Mouse (Mus musculus) megakaryocyte progenitor cell, adult 5-6 weeks (primary cell): ENCODE results near the gene Cyp2b13. TPM values are rescaled to one million over a fixed set of nuclear protein-coding genes. Genes with fewer than 3 reads are reported as not detected.
A peak's percentile ranks its signal among the peaks of the same experiment; 100 is the strongest.
"Not testable (repeated sequence)": the region's sequence is repeated elsewhere in the genome, so short reads cannot be mapped to it uniquely, and the experiment has no call there.

Experiments
- ATAC-seq: replicated peaks from 2 replicates; pipeline ENCODE4 v1.8.0; 2016; ENCODE audit warnings: mild to moderate bottlenecking, moderate TSS enrichment, inconsistent platforms; ENCODE audit not compliant: poor library complexity
- total RNA-seq, 2 experiments: library from RNA; stranded (forward) in 1 of 2; stranded (reverse) in 1 of 2; fragments of 157-497, 149-512 nt in 1 of 2; fragments of 200-1000 nt in 1 of 2; gene quantifications; 2 replicates each; pipeline versions ENCODE4 v1.2.3 to v1.2.4; 2015 to 2017

Cyp2b13 gene
- total RNA-seq (2015) (not detected in 2 replicates), total RNA-seq (2017) (not detected in 2 replicates)

- not testable (repeated sequence) for ATAC-seq
Observed at GRCm38 (mm10) chr7:26061197-26061596, at the start of gene Cyp2b13. Gene Cyp2b13 (plus strand): TSS chr7:26061497.

GRCm38 (mm10) chr7:26019814-26020332 lies 41.4 kb upstream of the Cyp2b13 start:
- not testable (repeated sequence) for ATAC-seq

DNA sequence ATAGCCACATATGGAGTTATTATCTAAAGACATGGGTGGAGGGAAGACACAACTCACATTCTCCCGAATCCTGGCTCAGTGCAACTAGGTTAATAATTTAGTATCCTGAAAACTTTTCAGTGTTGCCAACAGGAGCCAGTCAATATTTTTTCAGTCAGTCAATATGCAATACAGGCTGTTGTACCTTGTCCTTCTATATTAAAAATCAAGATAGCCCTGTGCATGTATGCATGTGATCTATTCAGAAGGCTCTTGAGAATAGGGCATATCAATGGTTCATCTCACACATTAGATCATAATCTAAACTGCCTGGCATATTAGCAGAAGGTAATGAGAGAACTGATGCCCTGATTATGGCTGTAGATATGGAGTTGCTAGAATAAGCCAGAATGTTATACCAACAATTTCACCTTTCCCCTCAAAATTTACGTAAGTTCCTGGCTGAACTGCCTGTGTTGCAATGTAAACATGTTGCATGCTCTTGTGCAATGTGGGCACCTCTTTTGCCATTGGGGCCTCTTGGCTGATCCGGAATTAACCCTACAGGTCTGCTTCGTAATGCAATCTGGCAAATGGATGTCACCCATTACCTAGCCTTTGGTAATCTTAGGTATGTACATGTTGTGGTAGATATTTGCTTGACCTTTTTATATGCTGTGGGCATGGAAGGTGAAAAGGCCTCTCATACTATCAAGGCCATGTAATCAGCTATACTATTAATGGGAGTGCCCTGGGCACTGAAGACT lies 6.2 kb upstream of the Cyp2b13 start:
- ATAC-seq, result peak; percentile 57

- peak; percentile 66; the same call in 1 of the 2 replicates for ATAC-seq
Observed at GRCm38 (mm10) chr7:26071677-26072076, 10.4 kb downstream of the Cyp2b13 start.

DNA sequence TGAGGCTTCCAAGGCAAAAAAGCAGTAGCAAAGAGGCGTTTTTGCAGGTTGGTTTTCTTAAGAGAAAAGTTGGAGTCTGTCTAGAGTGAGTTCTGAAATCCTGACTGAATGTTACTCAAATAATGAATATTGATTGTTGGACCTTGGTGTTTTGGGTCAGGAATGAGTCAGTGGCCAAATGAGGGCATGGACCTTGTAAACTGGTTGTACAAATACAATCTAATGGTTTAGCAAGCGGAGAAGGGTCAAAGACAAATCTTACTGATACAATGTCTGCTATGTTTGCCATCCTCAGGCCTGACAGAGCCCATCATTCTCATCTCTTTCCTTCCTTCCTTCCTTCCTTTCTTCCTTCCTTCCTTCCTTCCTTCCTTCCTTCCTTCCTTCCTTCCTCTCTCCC lies 21.3 kb downstream of the Cyp2b13 start:
- no peak for ATAC-seq

GRCm38 (mm10) chr7:26087391-26087790 lies 26.1 kb downstream of the Cyp2b13 start:
- ATAC-seq, result no peak

DNA sequence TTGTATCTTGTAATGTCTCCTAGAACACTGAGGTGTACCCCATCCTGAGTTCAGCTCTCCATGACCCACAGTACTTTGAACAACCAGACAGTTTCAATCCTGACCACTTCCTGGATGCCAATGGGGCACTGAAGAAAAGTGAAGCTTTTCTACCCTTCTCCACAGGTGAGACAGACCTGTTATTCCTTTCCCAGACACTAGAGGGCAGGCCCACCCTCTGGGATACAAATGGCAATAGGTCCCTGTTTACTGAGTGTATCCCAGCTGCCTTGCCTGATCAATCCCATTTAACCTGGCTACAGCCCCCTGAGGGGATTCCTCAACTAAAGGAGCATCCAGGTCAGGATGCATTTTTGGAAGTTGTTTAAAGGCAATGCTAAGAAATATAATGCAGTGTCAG lies 27.3 kb downstream of the Cyp2b13 start:
- not testable (repeated sequence) for ATAC-seq

GRCm38 (mm10) chr7:26139623-26140022 lies 78.3 kb downstream of the Cyp2b13 start:
- not testable (repeated sequence) for ATAC-seq

DNA sequence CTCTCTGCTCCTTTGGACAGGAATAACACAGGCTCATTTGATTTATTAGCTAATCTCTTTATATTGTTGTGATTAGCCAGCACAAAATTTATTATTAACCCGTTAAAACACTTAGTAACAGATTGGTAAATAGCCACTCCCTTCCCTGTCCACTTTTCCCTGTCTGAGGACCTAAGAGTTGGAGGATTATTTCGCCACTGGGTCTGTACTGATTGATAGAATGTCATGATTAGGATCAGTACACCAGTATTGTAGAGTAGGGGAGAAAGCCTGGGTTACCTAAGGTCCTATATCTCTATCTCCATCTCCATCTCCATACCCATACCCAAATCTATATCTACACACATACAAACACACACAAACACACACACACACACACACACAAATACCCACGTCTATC lies 82.4 kb downstream of the Cyp2b13 start:
- not testable (repeated sequence) for ATAC-seq

Other genes starting within 250 kb of the Cyp2b13 start
- gene Cyp2s1, start 244.6 kb upstream of the Cyp2b13 start, total RNA-seq (2015), result 0.17 TPM in 1 of 2 replicates, not detected in the other
- gene Cyp2s1, start 244.6 kb upstream of the Cyp2b13 start, total RNA-seq (2017), result not detected in 2 replicates
- gene Cyp2b10, start 163.9 kb upstream of the Cyp2b13 start, total RNA-seq (2015), result not detected in 2 replicates
- not detected in 2 replicates for gene Cyp2b10, start 163.9 kb upstream of the Cyp2b13 start, total RNA-seq (2017)
- gene Cyp2b9, start 111.9 kb downstream of the Cyp2b13 start, total RNA-seq (2015), result not detected in 2 replicates
- gene Cyp2b9, start 111.9 kb downstream of the Cyp2b13 start, total RNA-seq (2017), result not detected in 2 replicates
- not detected in 2 replicates for gene Vmn1r184, start 198.8 kb downstream of the Cyp2b13 start, total RNA-seq (2015)
- not detected in 2 replicates for gene Vmn1r184, start 198.8 kb downstream of the Cyp2b13 start, total RNA-seq (2017)
- gene Cyp2a4, start 245.7 kb downstream of the Cyp2b13 start, total RNA-seq (2015), result not detected in 2 replicates
- not detected in 2 replicates for gene Cyp2a4, start 245.7 kb downstream of the Cyp2b13 start, total RNA-seq (2017)